In genomic region chr19:29812581-29813460, GRCm38 (mm10) we compare ENCODE assay signal across 8 mouse cellular contexts. TPM values are rescaled to one million over a fixed set of nuclear protein-coding genes. Genes with fewer than 3 reads are reported as not detected.
DNase-seq lines count a peak whose midpoint lies in the region; ATAC-seq lines count a peak whose summit lies in the region.

Gene Ranbp6 (minus strand): TSS chr19:29812974.

- peak; percentile 99 for ATAC-seq in inflammation-experienced regulatory T-cells, adult 6 months
- peak; percentile 100 for ATAC-seq in megakaryocyte progenitor cell, adult 5-6 weeks (replicated peaks; ENCODE audit: poor library complexity)

- peak; percentile 94 to 97 for DNase-seq in adrenal gland, adult (ENCODE audit: inconsistent age in 2 of 2, low spot score in 1 of 2)
- DNase-seq in embryo, embryonic 10 days (ENCODE audit: low spot score): peak; percentile 94
- DNase-seq in gastrocnemius, postnatal 10 days: peak; percentile 94
- DNase-seq in left cerebral cortex, postnatal 10 days (ENCODE audit: extremely low spot score in 1 of 2, low spot score in 2 of 2): peak; percentile 89 to 95
- DNase-seq in right cerebral cortex, postnatal 10 days (ENCODE audit: low spot score in 2 of 2): peak; percentile 94 to 95
- DNase-seq in urinary bladder, postnatal 14 days (ENCODE audit: low spot score): peak; percentile 92

- intact Hi-C loops in left cerebral cortex, postnatal 10 days (cut with DNase I): no loop called here

RNA-seq across cellular contexts. Expression of gene Ranbp6, which starts in this region (rescaled TPM):
- total RNA-seq in gastrocnemius, postnatal 10 days (2021): 1 to 10 TPM; 8.0 to 9.0 TPM
- polyA plus RNA-seq in inflammation-experienced regulatory T-cells, adult 6 months (2017; shearing (Covaris generic)): 1 to 10 TPM; 7.4 to 9.1 (median 8.0) TPM
- 10 to 100 TPM; 29.6 to 31.2 TPM for total RNA-seq in left cerebral cortex, postnatal 10 days (2021)
- 10.9 and 11.7 TPM in 2 replicates for total RNA-seq in megakaryocyte progenitor cell, adult 5-6 weeks (2015)
- 18.8 and 23.4 TPM in 2 replicates for total RNA-seq in megakaryocyte progenitor cell, adult 5-6 weeks (2017)

Comparison
In these comparisons a context has a peak if more than half of its experiments do, and no peak if none do; other contexts are left out.
1. Peak in every context shown above with its lines: DNase-seq and ATAC-seq.